Mouse (Mus musculus) embryo, embryonic 10 days (tissue): ENCODE measurements around the gene Lrrc4.
A peak's percentile ranks its signal among the peaks of the same experiment; 100 is the strongest.

Experiments used
- DNase-seq: peaks from one replicate; pipeline ENCODE4 v3.0.0-alpha.2; 2015; ENCODE audit warnings: low spot score

Gene Lrrc4

DNA sequence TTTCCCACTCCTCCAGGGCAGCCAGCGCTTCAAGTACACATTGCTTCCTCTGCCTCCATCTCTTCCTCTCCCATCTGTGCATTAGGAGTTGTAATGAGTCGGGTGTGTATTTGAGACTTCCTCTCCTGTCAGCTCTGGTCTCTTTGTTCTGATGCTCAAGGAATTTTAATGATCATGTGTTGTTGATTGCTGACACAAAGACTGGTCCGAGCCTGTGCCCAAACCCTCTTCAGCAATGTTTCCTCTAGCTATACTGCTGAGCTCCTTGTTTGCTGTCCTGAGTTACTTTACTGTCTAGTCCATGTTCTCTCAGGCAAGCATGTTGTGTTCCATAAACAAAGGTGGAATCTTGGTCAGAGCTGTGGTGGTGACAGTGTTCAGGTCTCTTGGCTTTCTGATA is 102.3 kb downstream of the Lrrc4 start:
- peak; percentile 20 for DNase-seq

DNA sequence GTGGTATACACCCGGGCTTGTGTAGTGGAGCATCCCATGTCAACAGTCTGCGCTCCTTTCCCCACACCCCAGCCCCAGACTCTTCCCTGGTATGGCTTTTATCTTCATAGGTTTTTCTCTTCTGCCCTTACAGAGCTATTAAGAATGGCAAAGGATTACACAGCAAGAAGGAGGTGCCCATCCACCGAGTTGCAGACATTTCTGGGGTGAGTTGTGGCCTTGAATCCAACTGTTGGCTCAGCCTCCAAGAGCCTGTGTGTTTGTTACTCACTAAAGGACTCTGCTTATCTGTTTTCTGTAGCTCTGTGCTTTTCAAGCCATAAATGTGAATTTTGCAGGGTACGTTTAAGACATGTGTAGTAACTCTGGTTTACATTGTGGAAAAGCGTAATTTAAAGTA is 106.8 kb downstream of the Lrrc4 start:
- no peak for DNase-seq

DNA sequence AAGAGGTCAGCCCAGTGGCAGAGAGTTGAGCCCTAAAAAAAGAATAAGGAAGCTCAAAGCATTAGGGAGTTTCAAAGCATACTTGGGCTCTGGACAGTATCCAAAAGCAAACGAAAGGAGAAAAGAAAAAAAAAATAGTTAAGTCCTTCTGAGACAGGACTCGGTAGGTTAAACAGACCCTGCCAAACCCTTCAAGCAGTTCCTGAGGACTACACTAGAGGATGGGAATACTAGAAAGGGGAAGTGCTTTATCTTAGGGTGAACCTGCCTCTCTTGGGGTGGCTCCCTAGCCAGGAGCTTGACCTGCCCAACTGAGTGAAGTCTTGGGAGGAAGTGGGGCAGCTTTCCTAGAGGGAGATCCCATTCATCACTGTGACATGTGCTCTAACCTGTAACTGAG is 108.5 kb downstream of the Lrrc4 start:
- DNase-seq = no peak

DNA sequence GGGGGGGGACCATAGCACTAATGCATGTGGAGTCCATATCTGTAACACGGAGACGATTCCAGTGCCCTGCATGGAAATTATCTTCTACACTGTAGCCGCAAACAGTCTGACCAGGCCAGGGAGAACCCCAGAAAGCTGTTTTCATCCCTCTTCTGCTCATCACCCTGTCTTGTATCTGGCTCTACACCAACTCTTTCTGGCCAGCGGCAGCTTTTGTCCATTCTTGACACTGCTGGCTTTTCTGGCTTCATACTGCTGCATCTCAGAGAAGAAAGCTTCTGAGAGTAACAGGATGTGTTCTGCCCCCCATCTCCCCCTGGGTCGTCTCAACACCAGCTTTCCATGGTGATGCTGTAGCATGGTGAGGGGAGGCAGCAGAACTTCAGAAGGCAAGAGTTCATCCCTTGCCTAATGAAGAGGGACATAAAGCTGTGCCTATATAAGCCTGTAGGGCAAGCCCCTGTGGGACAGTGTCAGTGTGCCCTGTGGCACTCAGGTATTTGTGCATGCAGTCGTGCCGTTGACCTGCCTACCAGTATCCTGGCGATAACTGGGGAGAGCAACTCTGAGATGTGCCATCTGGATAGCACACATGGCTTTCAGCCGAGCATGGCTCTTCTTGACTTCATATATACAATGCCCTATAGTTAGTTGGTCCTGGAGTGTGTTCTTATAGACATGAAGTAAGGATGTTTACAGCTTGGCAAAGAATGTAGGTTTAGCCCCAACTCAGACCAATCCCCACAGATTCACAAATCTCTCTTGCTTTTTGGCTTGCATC is 111.0 kb downstream of the Lrrc4 start:
- DNase-seq = no peak

DNA sequence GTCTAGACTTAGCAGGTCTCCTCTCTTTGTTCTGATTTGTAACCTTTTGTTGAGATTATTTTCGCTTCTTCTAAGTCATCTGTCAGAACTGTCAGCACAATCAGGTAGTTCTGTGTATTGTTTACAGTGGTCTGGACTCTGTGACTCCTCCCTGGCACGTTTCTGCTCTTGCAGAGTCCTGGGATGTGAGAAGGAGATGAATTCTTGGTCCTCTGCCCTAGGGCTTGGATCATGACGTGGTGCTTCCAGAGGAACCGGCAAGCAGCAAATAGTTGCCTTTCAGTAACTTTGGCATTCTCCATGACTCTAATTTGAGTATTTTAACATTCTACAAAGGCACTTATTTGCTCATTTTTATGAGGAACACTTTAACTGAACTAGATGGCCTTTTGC is 113.7 kb downstream of the Lrrc4 start:
- no peak for DNase-seq

DNA sequence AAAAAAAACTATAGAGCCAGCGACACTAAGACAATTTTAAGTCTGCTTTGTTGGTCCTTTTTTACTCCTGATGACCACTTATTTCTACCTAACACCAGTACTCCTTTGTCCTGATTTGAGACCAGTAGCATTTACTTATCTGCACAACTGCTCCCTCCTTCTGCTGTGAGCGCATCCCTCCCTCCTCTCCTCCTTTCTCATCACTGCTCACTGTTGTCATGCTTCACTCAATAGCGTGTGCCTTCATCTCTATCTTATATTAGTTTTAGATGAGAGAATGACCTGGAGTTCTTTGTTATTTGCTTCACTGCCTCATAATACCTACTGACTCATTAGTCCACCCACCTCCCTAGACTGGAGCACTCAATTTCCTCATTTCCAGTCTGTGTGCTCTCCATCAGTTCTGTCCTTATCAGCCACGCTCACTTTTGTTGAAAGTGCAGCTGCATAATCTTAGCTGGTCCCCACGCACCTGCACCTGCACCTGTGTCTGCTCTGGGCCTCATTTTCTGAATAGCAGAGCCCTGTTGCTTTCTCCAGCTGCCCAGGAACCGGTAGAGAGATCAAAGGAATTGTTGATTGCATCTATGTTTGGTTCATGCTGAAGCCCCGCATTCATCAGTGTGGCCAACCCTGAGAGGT is 114.2 kb downstream of the Lrrc4 start:
- DNase-seq = no peak

DNA sequence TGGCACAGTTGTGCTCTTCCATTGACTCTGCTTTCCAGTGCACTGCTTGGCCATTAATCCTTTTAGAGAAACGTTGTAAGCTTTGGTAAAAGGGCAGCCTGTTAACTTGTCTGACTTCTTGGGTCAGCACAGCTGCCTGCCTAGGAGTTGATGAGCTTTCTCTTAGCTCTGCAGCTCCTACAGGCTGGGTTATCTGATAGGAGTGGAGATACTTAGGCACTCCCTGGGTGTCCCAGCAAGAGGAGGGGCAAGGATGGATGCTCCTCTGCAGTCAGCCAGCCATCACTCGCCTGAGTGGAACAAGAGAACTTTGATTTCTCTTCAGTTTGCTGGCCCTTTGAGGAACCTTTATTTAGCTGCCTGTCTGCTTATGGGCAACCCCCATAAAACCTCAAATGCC is 121.5 kb downstream of the Lrrc4 start:
- no peak for DNase-seq

DNA sequence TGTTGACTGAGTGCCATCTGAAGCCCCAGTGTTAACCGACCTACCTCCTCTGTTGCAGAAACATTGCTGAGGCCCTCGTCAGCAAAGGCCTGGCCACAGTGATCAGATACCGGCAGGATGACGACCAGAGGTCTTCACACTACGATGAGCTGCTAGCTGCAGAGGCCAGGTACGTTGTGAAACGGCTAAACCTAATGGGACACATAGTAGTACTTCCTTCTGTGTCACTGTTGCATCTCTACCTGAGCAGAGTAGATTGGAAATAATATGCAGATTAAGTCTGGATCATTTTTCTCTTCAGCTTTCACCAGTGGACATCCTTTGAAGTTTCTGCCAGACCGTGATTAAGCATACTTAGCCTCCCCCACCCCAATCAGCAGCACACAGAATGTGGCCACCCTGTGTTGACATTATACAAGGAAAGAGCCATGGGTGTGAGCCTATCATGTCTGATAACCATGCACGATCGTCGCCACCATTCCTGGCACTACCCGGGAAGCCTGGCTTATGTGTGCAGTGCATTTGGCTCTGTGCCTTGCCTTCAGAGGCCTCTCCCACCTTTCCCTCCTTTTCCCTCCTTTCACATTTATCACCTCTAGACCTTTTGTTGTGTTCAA is 124.5 kb downstream of the Lrrc4 start:
- DNase-seq = no peak

DNA sequence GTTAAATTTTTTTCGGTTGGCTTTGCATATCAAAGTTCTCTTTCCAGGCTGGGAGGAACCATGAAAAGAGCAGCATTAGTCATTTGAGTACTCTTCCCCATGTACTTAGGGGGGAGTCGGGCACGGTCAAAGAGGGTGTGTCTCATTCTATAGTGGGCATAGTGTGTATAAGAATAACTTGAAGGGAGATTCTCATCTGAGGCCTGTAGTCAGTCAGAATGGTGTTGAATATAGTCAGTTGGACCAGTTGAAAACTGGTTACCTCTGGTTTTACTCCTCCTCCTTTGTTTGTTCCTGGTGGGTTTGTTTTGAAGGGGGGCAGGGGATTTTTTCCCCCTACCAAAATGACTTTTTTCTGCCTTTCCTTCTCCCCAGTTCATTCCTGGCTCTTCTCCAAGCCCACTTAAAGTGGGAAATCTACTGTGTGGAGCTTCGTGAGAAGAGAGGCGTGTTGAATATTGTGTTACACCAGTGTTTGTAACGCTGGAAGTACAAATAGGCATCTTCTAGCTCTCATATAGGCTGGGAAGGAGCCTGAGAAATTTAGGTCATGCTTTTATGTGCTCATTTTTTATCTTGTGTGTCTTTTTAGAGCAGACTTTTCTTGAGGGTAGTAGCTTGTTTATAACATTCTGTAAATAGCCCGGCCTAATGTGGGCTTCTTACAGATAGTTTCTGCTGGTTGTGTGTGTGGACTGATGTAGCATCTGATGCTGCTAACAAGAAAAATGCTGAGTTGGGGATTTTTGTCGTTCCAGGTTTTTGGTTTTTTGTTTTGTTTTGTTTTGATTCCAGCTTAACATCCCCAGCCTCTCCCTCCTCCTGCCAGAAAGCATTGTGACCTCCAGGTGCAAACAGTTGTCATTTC is 125.2 kb downstream of the Lrrc4 start:
- no peak for DNase-seq

DNA sequence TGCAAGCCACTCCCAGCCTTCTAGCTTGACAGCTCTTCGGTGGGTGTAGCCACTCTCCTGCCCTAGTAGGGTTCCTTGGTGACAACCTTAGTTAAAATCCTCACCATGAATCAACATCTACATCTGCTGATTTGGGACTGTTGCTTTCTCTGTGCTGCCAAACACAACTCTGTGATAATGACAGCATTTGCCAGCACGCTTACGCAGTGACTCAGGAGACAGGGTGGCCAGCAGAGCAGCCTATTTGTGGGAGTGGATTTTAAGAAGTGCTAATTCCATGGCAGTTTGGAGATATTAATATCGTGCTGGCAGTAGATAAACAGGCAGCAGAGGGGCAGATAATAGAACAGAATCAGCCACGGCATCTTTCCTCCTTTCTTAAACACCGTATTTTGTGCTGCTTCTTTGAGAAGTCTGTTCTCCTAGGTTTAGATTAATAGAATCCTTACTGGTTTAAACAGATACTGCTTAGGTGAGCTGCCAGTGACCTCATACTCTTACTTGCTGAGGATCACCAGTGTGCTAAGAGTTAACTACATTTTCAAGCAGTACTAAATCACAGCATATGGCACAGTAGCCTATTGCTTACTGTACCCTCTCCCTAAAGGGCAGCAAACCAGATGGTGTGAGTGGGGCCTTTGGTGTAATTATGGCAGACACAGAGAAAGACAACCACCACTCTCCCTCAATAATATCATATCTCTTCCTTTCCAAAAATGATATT is 126.0 kb downstream of the Lrrc4 start:
- DNase-seq = no peak

DNA sequence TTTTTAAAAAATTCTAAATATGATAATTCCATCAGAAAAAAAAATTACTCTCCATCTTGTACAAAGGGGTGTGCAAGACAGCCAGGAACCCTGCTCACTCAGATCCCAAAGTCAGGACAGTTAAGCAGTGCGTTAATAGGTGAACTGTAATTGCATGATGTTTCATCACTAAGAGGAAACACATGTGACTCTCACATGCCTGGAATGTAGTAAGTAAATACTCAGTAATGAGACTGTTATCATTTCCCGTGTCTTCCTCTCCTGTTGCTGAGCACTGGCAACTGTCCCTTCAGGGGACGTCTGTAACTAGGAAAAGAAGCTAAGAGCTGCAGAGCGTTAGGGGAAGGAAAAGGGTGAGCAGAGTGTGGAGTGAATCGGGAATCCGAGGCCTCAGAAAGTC is 126.9 kb downstream of the Lrrc4 start:
- DNase-seq = peak; percentile 17

DNA sequence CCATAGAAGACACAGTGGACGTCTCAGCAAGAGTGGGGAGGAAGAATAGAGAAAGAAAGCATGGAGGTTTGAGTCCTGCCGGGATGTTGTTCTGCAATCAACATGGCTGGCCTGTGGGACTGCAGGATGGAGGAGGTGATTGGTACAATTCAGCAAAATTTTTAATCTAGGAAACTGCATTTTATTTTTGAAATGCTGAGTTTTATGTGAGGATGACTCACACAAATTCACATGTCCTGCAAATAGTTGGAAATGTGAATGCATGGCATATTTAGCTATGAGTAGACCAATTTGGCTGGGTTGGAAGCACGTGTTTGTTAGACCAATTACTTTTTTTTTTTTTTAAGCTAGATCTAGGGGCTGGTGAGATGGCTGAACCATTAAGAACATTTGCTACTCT is 134.3 kb downstream of the Lrrc4 start:
- DNase-seq = no peak

DNA sequence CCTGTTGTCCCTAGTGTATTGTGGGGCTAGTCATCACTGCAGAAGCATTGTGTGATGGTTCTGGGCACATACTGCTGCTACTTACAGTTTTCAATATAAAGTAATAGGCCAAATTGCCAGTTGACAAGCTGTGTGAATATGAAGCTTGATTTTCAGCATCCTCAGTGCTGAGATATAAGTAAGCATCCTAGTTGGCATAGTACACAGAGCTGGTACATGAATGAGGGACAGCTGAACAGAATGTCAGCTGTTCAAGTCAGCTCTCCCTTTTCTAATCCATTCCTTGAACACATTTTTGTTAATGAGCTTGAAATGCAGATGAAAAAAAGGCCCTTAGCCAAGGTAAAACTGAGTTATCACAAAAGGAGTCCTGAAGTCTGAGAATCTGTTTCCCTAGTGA is 138.9 kb downstream of the Lrrc4 start:
- no peak for DNase-seq

DNA sequence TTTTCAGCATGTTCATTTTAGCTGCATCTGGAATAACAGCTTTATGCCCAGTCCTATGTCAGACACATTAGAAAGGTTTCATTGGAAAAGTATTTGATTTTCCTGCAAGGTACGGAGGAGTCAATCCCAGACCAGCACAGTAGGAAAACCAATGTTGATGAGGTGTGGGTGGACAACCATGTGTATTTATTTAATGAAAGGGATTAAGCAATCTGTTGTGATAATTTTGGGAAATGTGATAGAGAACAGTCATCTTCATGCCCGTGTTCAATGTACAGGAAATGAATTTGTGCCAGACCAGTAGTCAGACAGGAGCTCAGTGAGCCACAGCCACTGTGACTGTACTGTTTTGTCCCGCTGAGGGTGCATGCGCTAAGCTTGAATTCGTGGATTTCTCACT is 143.8 kb downstream of the Lrrc4 start:
- no peak for DNase-seq

DNA sequence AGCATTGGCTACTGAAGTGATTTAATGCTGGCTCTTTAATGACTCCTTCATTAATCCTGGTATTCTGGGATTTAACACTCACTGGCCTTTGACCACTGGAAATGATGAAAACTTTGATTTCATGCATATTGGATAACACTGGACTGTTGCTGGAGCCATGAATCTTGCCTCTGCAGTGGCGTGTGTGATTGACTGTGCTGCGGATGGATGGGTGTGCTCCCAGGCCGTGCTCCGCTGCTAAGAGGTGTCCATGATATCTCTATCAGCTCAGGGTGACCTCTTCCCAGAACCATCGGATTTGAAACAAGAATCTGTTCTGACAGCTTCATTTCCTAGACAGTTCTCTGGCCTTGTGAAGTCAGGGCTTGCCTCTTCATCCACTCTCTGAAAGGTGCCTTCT is 145.8 kb downstream of the Lrrc4 start:
- no peak for DNase-seq

DNA sequence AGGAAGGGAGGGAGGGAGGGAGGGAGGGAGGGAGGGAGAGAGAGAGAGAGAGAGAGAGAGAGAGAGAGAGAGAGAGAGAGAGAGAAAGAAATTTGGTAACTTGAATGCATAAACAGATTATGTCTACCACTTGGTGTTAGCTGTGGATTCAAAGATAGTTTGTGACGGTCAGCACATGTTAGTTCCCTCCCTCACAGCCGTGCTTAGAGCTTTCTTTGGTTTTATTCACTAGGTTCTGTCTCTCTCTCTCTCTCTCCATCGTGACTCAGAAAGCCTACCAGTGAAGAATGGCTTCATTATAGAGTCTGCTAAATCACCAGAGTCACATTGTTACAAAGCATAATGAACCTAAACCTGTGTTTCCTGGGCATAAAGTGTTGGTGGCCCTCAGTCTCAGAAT is 146.5 kb downstream of the Lrrc4 start:
- DNase-seq = no peak

DNA sequence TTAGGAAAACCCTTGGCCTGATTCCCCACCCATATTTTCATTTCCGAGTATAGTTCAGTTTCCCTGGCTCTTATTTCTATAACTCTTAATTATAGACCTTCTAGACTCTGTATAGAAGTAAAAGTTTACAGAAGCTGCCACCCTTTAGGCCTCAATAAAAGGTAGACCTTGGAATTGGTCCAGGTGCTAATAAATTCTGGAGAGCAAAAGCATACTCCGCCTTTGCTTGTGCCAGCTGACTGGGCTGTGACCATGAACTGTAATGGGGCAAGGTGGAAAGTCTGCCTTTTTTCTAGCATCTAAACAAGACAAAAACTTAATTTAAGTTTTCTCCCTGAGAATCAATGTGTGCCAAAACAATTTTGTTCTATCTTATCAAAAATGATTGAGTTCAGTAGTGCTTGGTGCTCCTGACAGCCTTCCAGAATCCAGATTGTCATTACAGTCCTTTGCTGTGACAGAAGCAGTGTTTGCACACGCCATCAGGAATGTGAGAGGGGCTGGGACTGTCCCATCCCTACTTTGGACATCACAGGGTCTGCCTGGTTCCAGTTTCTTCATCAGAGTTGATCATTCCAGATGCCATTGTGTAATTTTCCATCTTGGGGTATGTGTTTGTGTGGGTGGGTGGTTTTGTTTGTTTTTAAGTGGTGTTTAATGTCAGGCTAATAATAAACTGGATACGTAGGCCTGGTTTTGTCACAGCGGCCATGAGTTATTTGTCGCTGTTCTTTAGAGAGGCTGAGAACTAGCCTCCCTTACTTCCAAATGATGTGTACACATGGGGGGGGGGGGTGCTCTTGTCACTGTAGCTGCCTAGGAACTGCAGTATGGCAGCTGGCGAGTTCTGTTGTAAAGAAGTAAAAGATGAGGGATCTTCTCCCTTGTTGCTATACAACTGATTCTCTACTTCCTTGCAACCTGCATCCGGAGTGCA is 149.8 kb downstream of the Lrrc4 start:
- no peak for DNase-seq

DNA sequence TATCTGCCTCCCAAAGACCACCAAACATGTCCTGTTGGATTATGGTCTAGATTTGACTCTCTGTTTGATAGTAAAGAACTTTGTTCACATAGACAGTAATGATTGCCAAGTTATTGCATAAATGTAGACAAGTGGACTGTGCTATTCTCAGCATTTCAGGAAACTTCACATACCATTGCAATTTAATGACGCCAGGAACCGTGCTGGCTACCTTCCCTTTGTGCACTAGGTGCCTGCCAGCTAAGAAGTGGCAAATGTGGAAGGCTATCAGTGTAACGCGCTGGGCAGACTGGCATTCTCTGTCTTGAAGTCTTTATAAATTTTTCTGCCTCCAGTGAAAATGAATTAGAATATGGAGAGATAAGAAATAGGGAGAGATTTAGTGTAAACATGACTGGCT is 151.0 kb downstream of the Lrrc4 start:
- no peak for DNase-seq

DNA sequence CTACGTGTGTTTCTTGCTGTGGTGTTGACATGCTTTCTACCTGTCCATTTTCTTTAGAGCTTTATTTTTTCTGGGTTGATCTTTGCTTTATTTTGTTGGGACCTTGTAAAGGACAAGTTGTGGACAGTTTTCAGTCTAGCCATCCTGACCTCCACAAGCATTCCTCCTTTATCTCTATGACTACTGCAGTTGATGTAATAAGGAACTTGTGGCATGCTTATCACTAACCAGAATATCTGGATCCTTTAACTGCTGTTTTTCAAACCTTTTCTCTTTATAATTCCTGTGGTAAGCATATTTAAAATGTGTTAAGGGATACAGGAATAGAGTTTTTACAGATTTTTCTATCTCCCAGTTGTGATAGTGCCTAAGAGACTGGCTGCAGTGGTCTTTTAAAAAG is 152.7 kb downstream of the Lrrc4 start:
- DNase-seq = no peak

DNA sequence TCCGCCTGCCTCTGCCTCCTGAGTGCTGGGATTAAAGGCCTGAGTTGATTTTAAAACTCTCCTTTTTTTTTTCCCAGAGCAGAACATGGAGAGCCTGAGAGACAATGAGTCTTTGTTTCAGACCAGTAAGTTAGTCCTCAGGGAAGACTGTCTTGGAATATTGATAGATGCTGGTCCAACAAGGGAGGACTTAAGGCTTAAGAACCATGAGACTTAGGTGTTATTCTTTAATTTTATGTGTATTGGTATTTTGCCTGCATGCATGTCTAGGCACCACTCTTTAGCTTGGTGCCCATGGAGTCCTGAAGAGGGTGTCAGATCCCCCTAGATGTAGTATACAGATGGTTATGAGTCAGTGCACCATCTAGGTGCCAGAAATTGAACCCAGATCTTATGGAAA is 156.9 kb downstream of the Lrrc4 start:
- DNase-seq = no peak

DNA sequence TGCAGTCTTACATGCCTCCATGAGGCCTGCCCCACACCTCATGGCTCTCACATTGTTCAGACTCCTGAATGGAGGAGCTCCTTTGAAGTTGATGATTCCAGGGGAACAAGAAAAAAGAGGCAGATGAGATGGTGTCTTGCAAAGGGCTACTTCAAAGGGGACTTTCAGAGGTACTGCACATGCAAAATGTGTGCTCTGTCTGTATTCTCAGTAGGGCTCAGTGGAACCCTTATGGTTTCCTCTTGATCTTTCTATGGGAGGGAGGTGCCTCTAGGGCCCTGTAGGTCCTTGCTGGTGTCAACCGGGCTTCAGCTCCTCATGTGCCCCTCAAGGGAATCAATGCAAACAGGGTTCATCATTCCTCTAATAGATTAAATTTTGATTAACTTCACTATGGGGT is 159.2 kb downstream of the Lrrc4 start:
- DNase-seq = no peak
